Mouse (Mus musculus): ENCODE measurements around the gene Rgs10. TPM values are rescaled to one million over a fixed set of nuclear protein-coding genes. Genes with fewer than 3 reads are reported as not detected.
"Not testable (repeated sequence)": the region's sequence is repeated elsewhere in the genome, so short reads cannot be mapped to it uniquely, and the experiment has no call there.

The Rgs10 gene
- polyA plus RNA-seq, 1 experiment, result 11.1 TPM

DNA sequence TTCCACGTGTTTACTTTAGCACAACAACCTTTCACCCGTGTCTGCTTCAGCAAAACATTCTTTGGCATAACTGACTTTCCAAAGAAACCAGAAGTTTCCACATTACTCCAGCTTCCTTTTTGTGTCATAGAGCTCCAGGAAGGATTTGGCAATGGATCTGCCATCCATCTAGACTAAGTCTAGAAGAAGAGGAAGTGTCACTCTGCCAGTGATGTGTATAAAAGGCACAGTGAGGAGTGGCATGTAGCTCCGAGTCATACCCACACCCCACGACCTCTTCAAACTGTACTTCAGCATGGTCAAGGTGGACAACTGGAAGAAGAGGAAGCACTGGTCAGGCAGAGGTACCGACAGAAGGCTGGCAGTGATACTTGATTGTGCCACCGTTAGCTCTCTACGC lies 74.1 kb downstream of the Rgs10 start:
- DNase-seq, result no peak
- no peak for TF ChIP-seq CTCF (IDR thresholded peaks at IDR 0.05; ENCODE audit: insufficient read depth, low read length)
- TF ChIP-seq POLR2A (IDR thresholded peaks at IDR 0.05; ENCODE audit: borderline replicate concordance, extremely low read depth, low read depth, low read length), result no peak
- Histone ChIP-seq H3K4me3 (replicated peaks; ENCODE audit: extremely low read depth, low read depth, low read length) (no peak overlapping the region), H3K4me1 (ENCODE audit: control insufficient read depth, insufficient read depth, low read length) (0 out of 2 replicates have a peak, but pooled peaks cover 3% of the 10 kb centered on the region)
- 52% methylated on average over 7 of the region's 7 CpGs for WGBS

- DNase-seq; H3K4me1 ChIP-seq (ENCODE audit: control insufficient read depth, insufficient read depth, low read length); H3K4me3 ChIP-seq (replicated peaks; ENCODE audit: extremely low read depth, low read depth, low read length): not testable (repeated sequence)
- WGBS, result 92% methylated on average over 9 of the region's 10 CpGs
These were observed 75.9 kb downstream of the Rgs10 start for GRCm38 (mm10) chr7:128342691-128343090.

- not testable (repeated sequence) for DNase-seq; H3K4me3 ChIP-seq (replicated peaks; ENCODE audit: extremely low read depth, low read depth, low read length); H3K4me1 ChIP-seq (ENCODE audit: control insufficient read depth, insufficient read depth, low read length)
- 59% methylated on average over 9 of the region's 9 CpGs for WGBS
These were observed 78.2 kb downstream of the Rgs10 start for GRCm38 (mm10) chr7:128340321-128340720.

DNA sequence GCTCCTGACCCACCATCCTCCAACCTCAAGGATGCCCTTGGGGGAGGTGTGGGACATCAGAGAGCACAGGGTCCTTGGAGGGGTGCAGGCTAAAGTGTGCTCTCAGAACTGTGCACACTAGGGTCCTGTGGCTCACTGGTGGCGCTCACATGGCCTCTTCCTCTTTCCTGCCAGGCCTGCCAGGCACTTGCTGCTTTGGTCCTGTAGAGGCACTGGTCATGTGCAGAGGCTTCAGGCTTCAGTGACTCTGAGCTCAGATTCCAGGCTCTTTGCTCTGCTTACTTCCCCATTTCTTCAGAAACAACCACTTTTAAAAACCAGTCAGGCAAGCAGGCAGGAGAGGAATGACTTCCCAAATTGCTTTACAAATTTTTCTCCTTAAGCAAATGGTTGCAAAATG lies 85.7 kb downstream of the Rgs10 start:
- TF ChIP-seq CTCF (IDR thresholded peaks at IDR 0.05; ENCODE audit: insufficient read depth, low read length), result peak; percentile 34; the same call in 1 of the 2 replicates
- TF ChIP-seq POLR2A (IDR thresholded peaks at IDR 0.05; ENCODE audit: borderline replicate concordance, extremely low read depth, low read depth, low read length), result no peak
- H3K4me3 ChIP-seq (replicated peaks; ENCODE audit: extremely low read depth, low read depth, low read length), result no peak overlapping the region
- 36% methylated on average over 1 of the region's 1 CpGs for WGBS
- no peak for DNase-seq
- H3K4me1 ChIP-seq (ENCODE audit: control insufficient read depth, insufficient read depth, low read length), result no peaks in the 10 kb centered on the region

DNA sequence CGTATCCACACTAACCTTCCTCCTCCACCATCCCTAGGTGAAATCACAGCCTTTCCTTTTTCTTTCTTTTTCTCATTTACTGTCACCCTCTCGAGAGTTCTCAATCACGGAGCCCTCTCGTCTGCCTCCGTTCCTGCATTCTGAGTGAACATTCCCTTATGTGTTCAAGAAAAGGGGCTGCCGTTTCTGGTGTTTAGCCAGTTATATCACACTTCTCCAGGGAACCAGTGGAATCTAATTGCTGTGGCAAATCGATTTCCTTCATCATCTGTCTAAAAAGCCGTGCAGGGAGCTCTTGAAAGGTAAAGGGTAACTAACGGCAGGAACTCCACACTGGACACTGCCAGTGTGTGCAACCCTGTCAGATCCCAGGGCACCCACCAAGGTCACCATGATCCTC lies 87.6 kb downstream of the Rgs10 start:
- no peak for DNase-seq
- WGBS, result 59% methylated on average over 9 of the region's 9 CpGs
- Histone ChIP-seq H3K4me1 (ENCODE audit: control insufficient read depth, insufficient read depth, low read length) (no peaks in the 10 kb centered on the region; the same call in 1 of the 2 replicates), H3K4me3 (replicated peaks; ENCODE audit: extremely low read depth, low read depth, low read length) (no peak overlapping the region)
- no peak for TF ChIP-seq CTCF (IDR thresholded peaks at IDR 0.05; ENCODE audit: insufficient read depth, low read length)
- TF ChIP-seq POLR2A (IDR thresholded peaks at IDR 0.05; ENCODE audit: borderline replicate concordance, extremely low read depth, low read depth, low read length), result no peak

GRCm38 (mm10) chr7:128324977-128325376 lies 93.6 kb downstream of the Rgs10 start:
- Histone ChIP-seq H3K4me1 (ENCODE audit: control insufficient read depth, insufficient read depth, low read length) (peaks cover 8% of the 10 kb centered on the region), H3K4me3 (replicated peaks; ENCODE audit: extremely low read depth, low read depth, low read length) (no peak overlapping the region)
- DNase-seq, result no peak
- 73% methylated on average over 1 of the region's 1 CpGs for WGBS
- no peak for TF ChIP-seq CTCF (IDR thresholded peaks at IDR 0.05; ENCODE audit: insufficient read depth, low read length)
- no peak for TF ChIP-seq POLR2A (IDR thresholded peaks at IDR 0.05; ENCODE audit: borderline replicate concordance, extremely low read depth, low read depth, low read length)

Other genes with a start within 250 kb of the Rgs10 start
- gene Cox6a2, start 212.4 kb downstream of the Rgs10 start, polyA plus RNA-seq (2012; rRNA removed), result 186 and 243 TPM in 2 replicates
- 41.3 and 45.2 TPM in 2 replicates for gene Armc5, start 181.4 kb downstream of the Rgs10 start, polyA plus RNA-seq (2012; rRNA removed)
- 2.4 and 3.1 TPM in 2 replicates for gene 9130023H24Rik, start 180.7 kb downstream of the Rgs10 start, polyA plus RNA-seq (2012; rRNA removed)
- 131 and 150 TPM in 2 replicates for gene Tgfb1i1, start 171.9 kb downstream of the Rgs10 start, polyA plus RNA-seq (2012; rRNA removed)
- 0.09 and 0.24 TPM in 2 replicates for gene Slc5a2, start 153.1 kb downstream of the Rgs10 start, polyA plus RNA-seq (2012; rRNA removed)
- 59.4 and 59.9 TPM in 2 replicates for gene BC017158, start 120.6 kb downstream of the Rgs10 start, polyA plus RNA-seq (2012; rRNA removed)
- gene Tial1, start 43.0 kb upstream of the Rgs10 start, polyA plus RNA-seq (2012; rRNA removed), result 16.4 and 27.5 TPM in 2 replicates
- 58.6 and 60.3 TPM in 2 replicates for gene Bag3, start 104.9 kb upstream of the Rgs10 start, polyA plus RNA-seq (2012; rRNA removed)
- gene Inpp5f, start 192.6 kb upstream of the Rgs10 start, polyA plus RNA-seq (2012; rRNA removed), result 5.4 and 6.7 TPM in 2 replicates